Mouse (Mus musculus) 3134 (cell line): ENCODE results near the gene Upk3b.
A peak's percentile ranks its signal among the peaks of the same experiment; 100 is the strongest.
"Not testable (repeated sequence)": the region's sequence is repeated elsewhere in the genome, so short reads cannot be mapped to it uniquely, and the experiment has no call there.

Experiments used
- DNase-seq: peaks from one replicate; pipeline ENCODE4 v3.0.0-alpha.2; 2011; ENCODE audit warnings: low spot score; ENCODE audit not compliant: insufficient read length; ENCODE audit errors: extremely low read depth

Upk3b gene

DNA sequence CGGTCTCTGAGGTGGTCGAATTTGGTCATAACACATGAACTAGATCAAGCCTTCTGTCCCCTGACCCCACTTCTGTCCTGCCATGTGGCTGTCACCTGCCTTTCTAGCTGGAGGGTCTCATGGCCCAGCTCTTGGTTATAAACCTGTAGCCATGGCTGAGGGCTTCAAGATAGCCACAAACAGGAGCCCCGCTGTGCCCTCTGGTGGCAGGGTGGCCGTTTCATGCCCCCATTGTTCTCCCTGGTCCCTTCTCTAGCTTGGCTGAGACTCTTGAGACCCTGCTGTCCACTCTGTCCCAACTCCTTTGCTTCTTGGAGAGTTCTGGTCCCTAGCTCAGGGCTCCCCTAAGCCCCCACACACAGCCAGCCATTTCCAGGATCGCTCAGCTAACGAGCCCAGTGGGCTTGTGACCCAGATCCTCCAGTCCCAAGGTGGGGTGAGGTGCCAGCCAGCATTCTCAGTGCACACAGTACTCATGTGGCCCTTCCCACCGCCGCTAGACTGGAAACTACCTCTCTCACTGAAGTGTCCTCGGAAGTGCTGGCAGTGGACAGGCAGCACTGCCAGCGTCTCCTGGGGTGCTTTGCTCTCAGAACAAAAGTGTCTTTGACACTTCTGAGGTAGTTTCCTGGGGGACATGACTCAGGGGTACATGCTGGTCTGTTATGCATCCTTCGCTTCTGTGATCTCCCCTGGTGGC lies 10.5 kb upstream of the Upk3b start:
- no peak for DNase-seq

GRCm38 (mm10) chr5:136034868-136035267 lies 3.4 kb upstream of the Upk3b start:
- no peak for DNase-seq

GRCm38 (mm10) chr5:136035285-136035684 lies 3.0 kb upstream of the Upk3b start:
- no peak for DNase-seq

GRCm38 (mm10) chr5:136036667-136037066 lies 1.6 kb upstream of the Upk3b start:
- no peak for DNase-seq

GRCm38 (mm10) chr5:136040210-136040609 lies 1.9 kb downstream of the Upk3b start:
- DNase-seq: no peak

GRCm38 (mm10) chr5:136041260-136041659 lies 3.0 kb downstream of the Upk3b start:
- no peak for DNase-seq

DNA sequence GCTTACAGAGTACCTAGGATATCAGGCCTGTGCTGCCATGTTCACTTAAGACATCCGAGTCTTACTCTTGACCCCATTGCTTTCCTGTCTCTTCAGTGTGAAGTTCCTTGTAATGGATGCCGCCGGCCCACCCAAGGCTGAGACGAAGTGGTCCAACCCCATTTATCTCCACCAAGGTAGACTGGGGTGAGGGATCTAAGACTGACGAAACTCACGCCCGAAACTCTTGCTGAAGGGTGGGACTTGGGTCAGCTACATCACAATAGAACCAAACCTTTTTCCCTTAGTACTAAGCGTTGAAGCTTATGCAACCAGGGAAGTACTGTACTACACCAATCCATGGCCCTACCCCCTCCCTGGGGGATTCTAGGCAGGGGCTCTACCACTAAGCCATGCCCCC lies 3.4 kb downstream of the Upk3b start:
- no peak for DNase-seq

GRCm38 (mm10) chr5:136044865-136045264 lies 6.6 kb downstream of the Upk3b start:
- DNase-seq: peak; percentile 60

DNA sequence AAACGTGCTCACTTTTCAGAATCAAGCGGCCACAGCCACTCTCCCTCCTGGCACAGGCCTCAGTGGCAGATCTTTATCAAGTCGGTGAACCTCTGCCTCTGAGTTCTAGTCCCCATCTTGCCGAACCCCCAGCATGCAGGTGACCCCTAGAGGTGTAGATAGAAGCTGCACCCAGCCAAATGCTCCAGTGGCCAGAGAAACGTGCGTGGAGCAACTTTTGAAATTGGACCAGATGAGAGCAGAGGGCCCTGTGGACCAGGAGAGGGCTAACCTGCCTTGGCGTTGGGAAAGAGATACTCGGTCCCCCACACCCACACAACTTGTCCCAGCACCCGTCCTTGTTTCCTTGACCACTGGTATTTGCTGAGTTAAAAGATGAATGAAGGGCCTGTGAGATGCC lies 7.1 kb downstream of the Upk3b start:
- peak; percentile 51 for DNase-seq

DNA sequence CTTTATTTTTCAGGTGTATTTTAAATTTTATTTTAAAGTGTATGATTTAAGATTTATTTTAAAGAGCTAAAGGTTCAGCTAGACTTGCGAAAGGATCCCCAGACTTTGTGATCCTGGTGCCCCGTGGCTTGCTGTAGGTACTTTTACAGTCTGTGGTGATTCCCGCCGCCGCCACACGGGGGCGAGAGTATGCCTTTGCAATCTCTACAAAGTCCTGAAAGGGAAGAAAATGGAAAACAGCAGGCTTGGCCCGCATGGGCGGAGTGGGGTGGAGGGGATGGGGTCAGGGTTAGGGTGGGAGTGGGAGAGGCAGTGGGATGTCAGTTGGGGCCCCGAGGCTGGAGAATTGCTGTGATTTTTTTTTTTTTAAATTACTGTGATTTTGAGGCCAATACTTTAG lies 7.7 kb downstream of the Upk3b start:
- peak; percentile 70 for DNase-seq

DNA sequence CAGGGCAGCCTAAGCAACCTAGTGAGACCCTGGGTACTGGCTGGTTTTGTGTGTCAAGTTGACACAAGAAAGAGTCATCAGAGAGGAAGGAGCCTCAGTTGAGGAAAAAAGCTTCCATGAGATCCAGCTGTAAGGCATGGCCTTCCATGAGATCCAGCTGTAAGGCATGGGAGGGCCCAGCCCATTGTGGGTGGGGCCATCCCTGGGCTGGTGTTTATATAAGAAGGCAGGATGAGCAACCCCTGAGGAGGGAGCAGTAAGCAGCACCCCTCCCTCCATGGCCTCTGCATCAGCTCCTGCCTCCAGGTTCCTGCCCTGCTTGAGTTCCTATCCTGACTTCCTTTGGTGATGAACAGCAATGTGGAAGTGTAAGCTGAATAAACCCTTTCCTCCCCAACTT lies 10.2 kb downstream of the Upk3b start:
- DNase-seq: peak; percentile 60

- DNase-seq: peak; percentile 59
Observed at GRCm38 (mm10) chr5:136049926-136050325, 11.6 kb downstream of the Upk3b start.

GRCm38 (mm10) chr5:136051231-136052085 lies 13.2 kb downstream of the Upk3b start:
- DNase-seq: peak; percentile 84

GRCm38 (mm10) chr5:136052861-136053655 lies 14.8 kb downstream of the Upk3b start:
- DNase-seq: peak; percentile 67

GRCm38 (mm10) chr5:136054301-136055077 lies 16.2 kb downstream of the Upk3b start, which contains the start of gene Upk3bl:
Gene Upk3bl (plus strand): TSS chr5:136054492.
- DNase-seq: no peak

DNA sequence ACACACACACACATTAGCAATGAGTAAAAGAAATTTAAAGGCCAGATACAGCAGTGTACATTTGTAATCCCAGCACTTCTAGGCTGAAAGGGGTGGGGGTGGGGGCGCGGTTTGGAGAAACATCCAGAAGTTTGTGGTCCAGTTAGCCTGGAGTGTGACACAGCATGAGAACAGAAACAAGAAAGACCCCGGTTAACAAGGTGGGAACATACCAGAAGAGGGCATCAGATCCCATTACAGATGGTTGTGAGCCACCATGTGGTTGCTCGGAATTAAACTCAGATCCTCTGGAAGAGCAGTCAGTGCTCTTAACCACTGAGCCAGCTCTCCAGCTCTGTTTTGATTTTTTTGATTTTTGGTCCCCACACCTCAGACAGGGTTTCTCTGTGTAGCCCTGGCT lies 17.8 kb downstream of the Upk3b start:
- DNase-seq: no peak

DNA sequence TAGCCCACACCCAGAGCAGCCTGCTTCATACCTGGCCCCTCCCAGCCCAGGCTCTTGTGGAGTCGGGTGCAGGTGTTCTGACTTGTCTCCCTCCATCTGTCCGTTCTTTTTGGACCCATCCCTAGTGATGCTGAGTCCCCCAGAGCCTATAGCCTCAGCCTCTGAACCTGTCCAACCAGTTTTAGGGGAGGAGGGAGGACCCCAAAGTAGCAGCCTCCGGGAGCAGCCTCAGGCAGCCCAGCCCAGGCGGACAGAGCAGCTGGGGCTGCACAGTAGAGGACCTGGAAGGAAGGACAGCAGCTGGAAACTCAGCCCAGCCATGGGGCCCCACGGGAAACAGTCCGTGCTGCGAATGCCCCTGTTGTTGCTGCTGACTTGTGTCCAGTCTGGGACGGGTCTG lies 18.8 kb downstream of the Upk3b start:
- DNase-seq: no peak

GRCm38 (mm10) chr5:136061567-136061966 lies 23.3 kb downstream of the Upk3b start:
- DNase-seq: peak; percentile 59

- no peak for DNase-seq
Observed at GRCm38 (mm10) chr5:136063920-136064319, 25.6 kb downstream of the Upk3b start.

GRCm38 (mm10) chr5:136066404-136067148 lies 28.3 kb downstream of the Upk3b start:
- not testable (repeated sequence) for DNase-seq
